Mouse (Mus musculus): Measurements from ENCODE around the gene Nr2e3.
"Not testable (repeated sequence)": the region's sequence is repeated elsewhere in the genome, so short reads cannot be mapped to it uniquely, and the experiment has no call there.

DNA sequence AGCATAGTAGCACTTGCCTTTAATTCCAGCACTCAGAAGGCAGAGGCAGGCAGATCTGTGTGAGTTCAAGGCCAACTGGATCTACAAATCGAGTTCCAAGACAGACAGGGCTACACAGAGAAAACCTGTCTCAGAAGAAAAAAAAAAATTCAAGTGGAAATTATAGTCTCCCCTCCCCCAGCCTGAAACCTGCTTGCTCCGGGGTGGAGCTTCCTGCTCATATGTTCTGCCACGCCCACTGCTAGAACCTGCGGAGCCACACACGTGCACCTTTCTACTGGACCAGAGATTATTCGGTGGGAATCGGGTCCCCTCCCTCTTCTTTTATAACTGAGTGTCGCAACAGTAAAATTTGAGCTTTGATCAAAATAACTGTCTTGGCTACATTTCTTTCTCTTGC is 24.6 kb downstream of the Nr2e3 start:
- not testable (repeated sequence) for TF ChIP-seq EP300, CTCF (IDR thresholded peaks at IDR 0.05; ENCODE audit: low read depth)

All from heart, postnatal 0 days (tissue).